Mouse (Mus musculus): ENCODE data around the gene Inpp5e. TPM values are rescaled to one million over a fixed set of nuclear protein-coding genes. Genes with fewer than 3 reads are reported as not detected.

Gene Inpp5e
- polyA plus RNA-seq (2016; fragmentation: Nextera tagmentation; extraction: Ambion mirVana) = 29.1 and 30.3 TPM in 2 replicates

- H3K4me1 ChIP-seq (replicated peaks) = peaks cover 41% of the 10 kb centered on the region
- peaks cover 61% of the 10 kb centered on the region for H3K36me3 ChIP-seq
Measured at GRCm38 (mm10) chr2:26408515-26409356, at the start of gene Inpp5e. TSS of gene Inpp5e (minus strand) at chr2:26409203.

GRCm38 (mm10) chr2:26458402-26459124 lies 49.6 kb upstream of the Inpp5e start:
- no peak overlapping the region for H3K4me3 ChIP-seq (replicated peaks)
- ATAC-seq (ENCODE audit: insufficient number of reproducible peaks, insufficient read depth, low FRiP score, low TSS enrichment, low read depth) = no peak
- WGBS = 30% methylated on average over 7 of the region's 7 CpGs

More at GRCm38 (mm10) chr2:26408515-26409356, at the start of gene Inpp5e:
- Histone ChIP-seq H3K9me3 (no peaks in the 10 kb centered on the region), H3K9ac (replicated peaks) (peak within 1 kb of the TSS; percentile 92), H3K27me3 (no peaks in the 10 kb centered on the region), H3K4me3 (replicated peaks) (peak within 1 kb of the TSS; percentile 89), H3K4me2 (peak within 1 kb of the TSS; percentile 94), H3K27ac (peak within 1 kb of the TSS; percentile 76)
- under 1% methylated on average over 57 of the region's 57 CpGs for WGBS
- ATAC-seq (ENCODE audit: insufficient number of reproducible peaks, insufficient read depth, low FRiP score, low TSS enrichment, low read depth) = peak; percentile 93

GRCm38 (mm10) chr2:26449121-26450060 lies 40.4 kb upstream of the Inpp5e start:
- H3K27ac ChIP-seq = no peak overlapping the region
- H3K27me3 ChIP-seq = no peaks in the 10 kb centered on the region
- H3K9me3 ChIP-seq = no peaks in the 10 kb centered on the region
- no peaks in the 10 kb centered on the region for H3K36me3 ChIP-seq
- peaks cover 11% of the 10 kb centered on the region for H3K4me1 ChIP-seq (replicated peaks)
- H3K9ac ChIP-seq (replicated peaks) = no peak overlapping the region
- 22% methylated on average over 5 of the region's 5 CpGs for WGBS
- H3K4me3 ChIP-seq (replicated peaks) = no peak overlapping the region
- no peak overlapping the region for H3K4me2 ChIP-seq
- ATAC-seq (ENCODE audit: insufficient number of reproducible peaks, insufficient read depth, low FRiP score, low TSS enrichment, low read depth) = no peak

More at GRCm38 (mm10) chr2:26458402-26459124, 49.6 kb upstream of the Inpp5e start:
- Histone ChIP-seq H3K4me2 (no peak overlapping the region), H3K36me3 (peaks cover 54% of the 10 kb centered on the region), H3K4me1 (replicated peaks) (peaks cover 23% of the 10 kb centered on the region), H3K27me3 (no peaks in the 10 kb centered on the region), H3K9me3 (no peaks in the 10 kb centered on the region), H3K27ac (peak overlapping the region; percentile 83), H3K9ac (replicated peaks) (no peak overlapping the region)

- 85% methylated on average over 1 of the region's 1 CpGs for WGBS
- H3K9ac ChIP-seq (replicated peaks) = no peak overlapping the region
Measured at GRCm38 (mm10) chr2:26447451-26447850, 38.4 kb upstream of the Inpp5e start.

GRCm38 (mm10) chr2:26446671-26447070 lies 37.7 kb upstream of the Inpp5e start:
- no peaks in the 10 kb centered on the region for H3K27me3 ChIP-seq
- ATAC-seq (ENCODE audit: insufficient number of reproducible peaks, insufficient read depth, low FRiP score, low TSS enrichment, low read depth) = no peak
- no peak overlapping the region for H3K27ac ChIP-seq
- WGBS = 75% methylated on average over 4 of the region's 4 CpGs
- H3K4me2 ChIP-seq = peak overlapping the region; percentile 92
- peak overlapping the region; percentile 69 for H3K9ac ChIP-seq (replicated peaks)
- H3K9me3 ChIP-seq = no peaks in the 10 kb centered on the region
- peaks cover 27% of the 10 kb centered on the region for H3K4me1 ChIP-seq (replicated peaks)
- peaks cover 3% of the 10 kb centered on the region for H3K36me3 ChIP-seq
- H3K4me3 ChIP-seq (replicated peaks) = peak overlapping the region; percentile 89

More at GRCm38 (mm10) chr2:26447451-26447850, 38.4 kb upstream of the Inpp5e start:
- H3K4me2 ChIP-seq = no peak overlapping the region
- no peak overlapping the region for H3K4me3 ChIP-seq (replicated peaks)
- H3K27ac ChIP-seq = no peak overlapping the region
- no peaks in the 10 kb centered on the region for H3K9me3 ChIP-seq
- H3K36me3 ChIP-seq = no peaks in the 10 kb centered on the region
- H3K4me1 ChIP-seq (replicated peaks) = peaks cover 27% of the 10 kb centered on the region
- H3K27me3 ChIP-seq = no peaks in the 10 kb centered on the region
- no peak for ATAC-seq (ENCODE audit: insufficient number of reproducible peaks, insufficient read depth, low FRiP score, low TSS enrichment, low read depth)

- peak overlapping the region; percentile 69 for H3K9ac ChIP-seq (replicated peaks)
Measured at GRCm38 (mm10) chr2:26445666-26446445, 36.9 kb upstream of the Inpp5e start.

GRCm38 (mm10) chr2:26444946-26445665 lies 36.1 kb upstream of the Inpp5e start, which contains the start of gene Sec16a:
TSS of gene Sec16a (minus strand) at chr2:26445216.
- Histone ChIP-seq H3K4me1 (replicated peaks) (peaks cover 27% of the 10 kb centered on the region), H3K4me2 (peak within 1 kb of the TSS; percentile 92), H3K27me3 (no peaks in the 10 kb centered on the region), H3K9me3 (no peaks in the 10 kb centered on the region), H3K36me3 (peaks cover 19% of the 10 kb centered on the region), H3K9ac (replicated peaks) (peak within 1 kb of the TSS; percentile 84), H3K4me3 (replicated peaks) (peak within 1 kb of the TSS; percentile 89), H3K27ac (peak within 1 kb of the TSS; percentile 87)
- peak; percentile 94 for ATAC-seq (ENCODE audit: insufficient number of reproducible peaks, insufficient read depth, low FRiP score, low TSS enrichment, low read depth)
- WGBS = under 1% methylated on average over 60 of the region's 61 CpGs

More at GRCm38 (mm10) chr2:26445666-26446445, 36.9 kb upstream of the Inpp5e start:
- peak overlapping the region; percentile 89 for H3K4me3 ChIP-seq (replicated peaks)
- peaks cover 27% of the 10 kb centered on the region for H3K4me1 ChIP-seq (replicated peaks)
- no peaks in the 10 kb centered on the region for H3K9me3 ChIP-seq
- H3K4me2 ChIP-seq = peak overlapping the region; percentile 92
- H3K36me3 ChIP-seq = peaks cover 11% of the 10 kb centered on the region
- ATAC-seq (ENCODE audit: insufficient number of reproducible peaks, insufficient read depth, low FRiP score, low TSS enrichment, low read depth) = peak; percentile 89
- no peaks in the 10 kb centered on the region for H3K27me3 ChIP-seq
- peak overlapping the region; percentile 84 for H3K27ac ChIP-seq
- WGBS = under 1% methylated on average over 44 of the region's 44 CpGs

GRCm38 (mm10) chr2:26444368-26444767 lies 35.4 kb upstream of the Inpp5e start:
- H3K27me3 ChIP-seq = no peaks in the 10 kb centered on the region
- H3K4me3 ChIP-seq (replicated peaks) = peak overlapping the region; percentile 89
- 5% methylated on average over 15 of the region's 15 CpGs for WGBS
- peaks cover 27% of the 10 kb centered on the region for H3K4me1 ChIP-seq (replicated peaks)
- no peak for ATAC-seq (ENCODE audit: insufficient number of reproducible peaks, insufficient read depth, low FRiP score, low TSS enrichment, low read depth)
- H3K9me3 ChIP-seq = no peaks in the 10 kb centered on the region
- 0 out of 2 replicates have a peak overlapping the region, but pooled peaks have one; percentile 87 for H3K27ac ChIP-seq
- H3K4me2 ChIP-seq = peak overlapping the region; percentile 82
- peak overlapping the region; percentile 84 for H3K9ac ChIP-seq (replicated peaks)
- peaks cover 26% of the 10 kb centered on the region for H3K36me3 ChIP-seq

- Histone ChIP-seq H3K27ac (no peak overlapping the region), H3K4me1 (replicated peaks) (peaks cover 27% of the 10 kb centered on the region), H3K9ac (replicated peaks) (peak overlapping the region; percentile 84), H3K4me2 (peak overlapping the region; percentile 82), H3K27me3 (no peaks in the 10 kb centered on the region), H3K36me3 (peaks cover 31% of the 10 kb centered on the region), H3K9me3 (no peaks in the 10 kb centered on the region), H3K4me3 (replicated peaks) (peak overlapping the region; percentile 89)
- no peak for ATAC-seq (ENCODE audit: insufficient number of reproducible peaks, insufficient read depth, low FRiP score, low TSS enrichment, low read depth)
- WGBS = 48% methylated on average over 3 of the region's 3 CpGs
Measured at GRCm38 (mm10) chr2:26443876-26444275, 34.9 kb upstream of the Inpp5e start.

All from limb, embryonic 12.5 days (tissue).